Mouse (Mus musculus) ovary, postnatal 36 days (tissue): ENCODE results near the gene Ppp1r1a.

Source experiments
- DNase-seq: peaks from one replicate; pipeline ENCODE4 v3.0.0; 2022; ENCODE audit warnings: low spot score, mixed read lengths

Ppp1r1a gene

GRCm38 (mm10) chr15:103537822-103538213 is at the start of gene Ppp1r1a:
Gene Ppp1r1a, minus strand, starts transcription at chr15:103538003.
- DNase-seq = peak; percentile 57

GRCm38 (mm10) chr15:103585876-103586275 is 48.1 kb upstream of the Ppp1r1a start:
- DNase-seq = no peak

DNA sequence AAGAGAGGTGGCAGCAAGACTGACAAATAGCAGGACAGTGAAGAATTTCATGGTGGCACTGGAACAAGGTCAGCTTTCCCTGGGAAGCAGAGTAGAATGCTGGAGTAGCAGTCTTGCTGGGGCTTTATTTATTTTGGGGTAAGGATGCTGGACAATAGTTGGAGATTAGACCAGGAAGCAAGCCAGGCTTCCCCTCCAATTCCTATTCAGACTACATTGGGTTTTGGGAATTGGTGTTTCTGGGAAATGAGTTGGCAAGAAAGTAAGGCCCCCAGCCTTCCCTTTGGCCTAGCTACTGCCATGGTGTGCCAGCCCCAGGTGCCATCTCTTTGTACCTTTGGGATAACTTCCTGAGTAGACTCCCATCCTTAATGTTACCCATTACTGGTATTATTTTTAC is 27.2 kb upstream of the Ppp1r1a start, which contains the start of gene Glycam1:
TSS of gene Glycam1 (minus strand) at position 101 of the 400 bp plus-strand sequence.
- DNase-seq = no peak

- DNase-seq = no peak
Measured at GRCm38 (mm10) chr15:103552096-103552690, 14.4 kb upstream of the Ppp1r1a start.

- DNase-seq = no peak
Measured at GRCm38 (mm10) chr15:103551053-103551452, 13.2 kb upstream of the Ppp1r1a start.

DNA sequence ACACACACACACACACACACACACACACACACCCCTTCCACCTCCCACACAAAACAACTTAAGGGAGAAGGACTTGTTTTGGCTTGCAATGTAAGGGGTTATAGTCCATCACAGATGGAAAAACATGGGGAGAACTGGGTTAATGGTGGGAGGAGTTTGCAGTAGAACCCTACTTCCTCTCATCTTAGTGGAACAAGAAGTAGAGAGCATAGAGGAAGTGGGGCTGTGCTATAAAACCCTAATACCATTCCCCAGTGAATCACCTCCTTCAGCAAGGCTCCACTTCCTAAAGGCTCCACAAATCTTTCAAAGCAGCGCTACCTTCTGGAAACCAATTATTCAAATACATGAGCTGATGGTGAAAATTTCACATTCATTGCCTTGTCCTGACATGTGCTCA is 11.7 kb upstream of the Ppp1r1a start:
- no peak for DNase-seq

DNA sequence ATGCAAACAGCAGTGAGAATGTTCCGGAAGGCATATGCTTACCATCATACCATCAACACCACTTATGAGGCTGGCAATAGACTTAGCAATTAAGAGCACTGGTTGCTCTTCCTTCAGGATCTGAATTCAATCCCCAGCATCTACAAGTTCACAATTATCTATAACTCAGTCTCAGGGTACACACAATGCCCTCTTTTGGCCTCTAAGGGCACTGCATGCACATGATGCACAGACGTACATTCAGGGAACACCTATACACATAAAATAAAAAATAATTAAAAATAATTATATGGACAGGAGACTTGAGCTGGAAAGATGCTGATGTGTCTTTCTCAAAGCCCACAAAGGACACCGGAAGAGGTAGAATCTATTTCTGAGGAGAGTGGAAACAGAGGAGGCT is 10.2 kb upstream of the Ppp1r1a start:
- DNase-seq = no peak

GRCm38 (mm10) chr15:103542526-103542925 is 4.7 kb upstream of the Ppp1r1a start:
- DNase-seq = no peak

DNA sequence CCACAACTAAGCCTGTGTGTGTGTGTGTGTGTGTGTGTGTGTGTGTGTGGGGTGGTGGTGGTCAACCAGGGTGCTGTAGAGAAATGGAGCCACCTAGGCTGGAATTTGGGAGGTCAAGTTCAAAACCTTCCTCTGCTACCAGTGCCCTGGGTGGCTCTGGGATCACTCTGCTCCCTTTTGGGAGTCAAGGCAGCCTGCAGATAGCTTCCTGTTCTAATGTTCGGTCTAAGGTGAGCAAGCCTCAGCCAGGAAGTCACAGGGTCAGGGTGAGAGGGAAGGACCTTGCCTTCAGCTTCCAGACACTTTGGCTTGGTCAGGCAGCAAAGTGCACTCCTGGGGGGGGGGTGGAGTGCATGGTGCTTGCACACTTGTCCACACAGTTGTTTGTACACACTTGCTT is 2.8 kb upstream of the Ppp1r1a start:
- no peak for DNase-seq

DNA sequence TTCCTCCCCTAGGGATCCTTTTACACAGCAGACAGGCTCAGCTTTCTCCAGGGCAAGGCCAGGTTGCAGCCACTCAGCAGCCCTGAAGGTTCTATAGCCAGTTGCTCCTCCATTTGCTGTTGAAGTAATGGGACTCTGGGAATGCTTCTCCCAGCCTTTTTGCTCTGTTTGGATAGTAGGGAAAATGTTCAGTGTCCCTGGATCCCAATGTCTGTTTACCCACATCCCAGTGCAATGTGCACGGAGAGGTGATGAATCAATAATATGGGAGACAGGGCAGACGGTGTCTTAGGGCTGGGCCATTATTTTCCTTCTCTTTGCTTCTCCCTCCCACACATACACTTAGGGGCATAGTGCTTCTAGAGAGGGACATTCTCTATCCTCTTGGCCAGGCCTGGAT is 1.5 kb upstream of the Ppp1r1a start:
- no peak for DNase-seq

DNA sequence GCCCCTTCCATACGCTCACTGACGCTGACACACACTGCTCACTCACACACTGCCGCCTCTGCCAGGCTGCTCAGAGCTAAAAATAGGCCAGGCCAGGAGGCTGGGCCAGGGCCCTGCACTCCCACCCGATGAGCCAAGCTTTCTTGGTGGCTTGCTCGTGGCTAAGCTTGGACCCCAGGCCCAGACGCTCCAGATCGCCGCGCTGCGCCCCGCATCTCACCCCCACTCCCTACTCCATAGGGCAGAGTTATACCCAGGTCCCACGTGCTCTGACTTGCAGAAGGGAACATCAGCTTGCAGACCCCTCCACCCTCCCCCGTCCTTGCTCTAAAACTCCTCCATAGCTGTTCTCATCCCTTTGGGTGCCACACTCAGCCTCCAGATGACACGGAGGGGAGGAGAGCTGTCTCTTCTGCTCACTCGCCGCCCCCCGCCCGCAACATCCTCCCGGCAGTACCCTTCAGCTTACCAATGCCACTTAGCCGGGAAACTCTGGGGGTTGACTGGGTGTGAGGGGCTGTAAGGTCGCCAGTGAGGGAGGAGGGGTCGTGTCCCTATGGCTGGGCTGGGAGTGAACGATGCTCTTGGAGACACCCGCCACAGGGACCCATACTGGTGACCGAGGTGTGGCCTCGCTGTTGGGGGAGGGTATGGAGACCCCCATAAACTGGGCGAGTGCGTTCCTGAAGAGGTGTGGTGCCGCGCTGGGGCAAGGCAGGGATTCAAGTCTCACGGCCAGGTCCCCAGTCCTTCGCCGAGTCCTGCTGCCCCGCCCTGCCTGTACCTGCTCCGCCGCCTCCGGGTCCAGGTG is 587 bp downstream of the Ppp1r1a start:
- DNase-seq = no peak

GRCm38 (mm10) chr15:103536456-103536855 is 1.3 kb downstream of the Ppp1r1a start:
- DNase-seq = no peak

- DNase-seq = no peak
Measured at GRCm38 (mm10) chr15:103535786-103536185, 2.0 kb downstream of the Ppp1r1a start.

DNA sequence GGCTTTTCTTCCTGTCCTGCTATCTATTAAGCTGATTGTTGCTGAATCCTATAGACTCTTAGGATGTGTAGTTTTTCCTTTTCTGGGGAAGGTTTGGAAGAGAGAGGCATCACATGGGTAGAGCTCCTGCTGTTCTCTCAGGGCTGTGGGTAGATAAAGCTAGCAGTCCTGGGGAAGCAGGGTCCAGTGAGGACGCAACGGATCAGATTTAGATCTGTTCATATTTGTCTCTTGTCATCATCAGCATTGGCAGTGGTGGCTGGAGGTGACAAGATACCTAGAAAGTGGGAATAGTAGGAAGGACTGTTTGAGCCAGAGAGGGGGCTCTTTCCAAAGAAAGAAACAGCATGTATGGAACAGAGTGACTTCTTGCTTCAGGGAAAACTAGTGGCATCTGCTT is 2.8 kb downstream of the Ppp1r1a start:
- DNase-seq = no peak

DNA sequence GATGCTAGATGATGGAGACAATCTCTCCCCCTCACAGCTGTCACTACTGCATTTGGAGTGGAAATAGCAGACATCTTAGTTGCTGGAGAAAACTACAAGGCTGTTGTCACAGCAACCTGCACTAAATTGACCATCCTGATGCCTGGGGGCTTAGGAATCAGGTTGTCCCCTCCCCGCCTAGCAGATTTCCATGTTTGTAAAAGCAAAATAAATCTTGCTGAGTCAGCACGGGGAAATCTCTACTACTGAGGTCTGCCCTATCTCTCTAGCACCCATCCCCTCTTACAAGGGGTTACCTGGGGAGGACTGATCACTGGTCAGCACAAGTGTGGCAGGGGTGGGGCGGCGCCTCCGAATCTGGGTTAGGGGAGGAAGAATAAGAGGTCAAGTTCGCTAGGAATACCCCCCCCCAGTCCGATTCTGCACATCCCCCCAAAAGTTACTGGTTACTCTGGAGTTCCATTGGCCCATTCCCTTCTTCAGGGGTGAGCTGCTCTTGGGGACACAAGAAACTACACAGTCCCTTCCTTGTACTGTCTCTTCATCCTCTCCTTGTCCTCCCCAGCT is 3.7 kb downstream of the Ppp1r1a start:
- DNase-seq = no peak

DNA sequence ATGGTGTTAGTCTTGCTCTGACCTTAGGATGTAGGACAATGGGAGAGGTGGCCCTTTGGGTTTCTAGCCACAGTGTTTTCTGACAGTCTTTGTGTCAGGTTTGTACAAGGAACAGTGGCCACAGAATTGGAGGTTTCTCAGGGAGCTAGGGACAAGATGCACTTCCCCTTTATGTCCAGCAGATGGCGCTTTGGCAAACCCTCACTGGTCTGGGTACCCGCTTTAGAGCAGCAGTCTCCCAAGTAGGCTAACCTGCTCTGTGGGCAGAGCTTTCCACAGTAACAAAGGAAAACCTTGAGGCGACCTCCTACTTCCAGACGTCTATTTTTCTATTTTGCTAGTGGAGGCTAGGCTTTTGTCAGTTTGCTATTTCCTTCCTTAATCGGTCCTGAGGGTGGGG is 7.4 kb downstream of the Ppp1r1a start:
- DNase-seq = peak; percentile 34

DNA sequence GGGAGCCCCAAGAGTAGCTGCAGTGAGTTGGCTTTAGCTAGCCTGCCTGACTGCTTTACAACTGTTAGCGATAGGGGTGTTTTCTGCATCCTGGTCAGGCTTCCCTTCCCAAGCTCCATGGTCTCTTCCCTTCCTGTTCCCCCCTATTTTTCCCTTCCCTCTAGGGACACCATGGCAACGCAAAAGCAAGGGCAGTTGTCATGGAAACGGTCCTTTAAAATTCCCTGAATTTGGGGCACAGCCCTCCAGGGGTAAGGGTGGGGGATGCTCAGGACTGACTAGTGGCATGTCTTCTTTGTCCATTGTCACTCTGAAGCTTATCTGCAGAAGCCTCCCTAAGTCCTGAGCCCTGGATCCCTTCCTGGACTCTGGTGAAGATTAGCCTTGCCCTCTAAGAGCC is 14.6 kb downstream of the Ppp1r1a start:
- DNase-seq = no peak

- DNase-seq = no peak
Measured at GRCm38 (mm10) chr15:103522458-103523099, 15.2 kb downstream of the Ppp1r1a start.

GRCm38 (mm10) chr15:103519386-103520378 is 18.1 kb downstream of the Ppp1r1a start:
- no peak for DNase-seq

DNA sequence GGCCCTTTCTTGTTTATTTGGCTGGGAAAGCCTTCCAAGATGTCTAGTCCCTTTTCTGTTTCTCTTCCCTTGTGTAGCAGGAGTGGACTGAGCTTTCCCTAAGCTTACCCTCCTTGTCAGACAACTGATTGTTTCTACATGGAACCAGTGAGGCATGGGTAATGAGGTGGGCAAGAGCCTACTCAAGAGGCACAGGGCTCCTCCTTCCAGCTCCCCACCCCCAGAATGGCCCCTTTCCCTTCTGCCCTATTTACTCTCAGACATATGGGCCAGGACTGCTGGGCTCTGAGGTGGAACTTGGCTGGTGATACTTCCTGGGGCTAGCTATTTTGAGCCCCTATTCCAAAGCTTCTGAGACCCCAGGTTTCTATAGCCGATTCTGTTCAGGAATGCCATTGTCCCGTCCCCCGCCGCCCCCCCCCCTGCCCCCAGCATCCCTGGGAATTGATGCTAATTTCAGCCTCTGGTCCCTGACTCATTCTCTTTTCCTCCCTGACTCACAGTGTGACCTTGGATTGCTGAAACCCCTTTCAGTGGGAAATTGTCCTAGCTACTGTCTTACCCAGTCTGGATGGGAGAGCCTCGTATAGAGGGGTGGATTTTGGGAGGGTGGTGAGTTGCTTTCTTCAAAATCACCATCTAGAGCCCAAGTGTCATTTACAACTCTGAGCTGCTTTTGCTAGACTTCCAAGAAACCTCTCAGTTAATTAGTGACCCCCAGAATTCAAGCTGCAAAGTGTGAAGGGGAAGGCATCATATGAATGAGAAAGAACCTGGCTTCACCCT is 19.0 kb downstream of the Ppp1r1a start:
- no peak for DNase-seq

- no peak for DNase-seq
Measured at GRCm38 (mm10) chr15:103514914-103515313, 22.9 kb downstream of the Ppp1r1a start.
